Mouse (Mus musculus) liver, embryonic 14.5 days (tissue): ENCODE data around the gene Ier3. TPM values are rescaled to one million over a fixed set of nuclear protein-coding genes. Genes with fewer than 3 reads are reported as not detected.

Experiments used
- ATAC-seq: fragments of 200-750 bp; cut with Nextera tagmentation; 2 replicates; pipeline ENCODE4 v1.8.0; 2017; ENCODE audit warnings: moderate number of reproducible peaks, mild to moderate bottlenecking, moderate library complexity; ENCODE audit not compliant: insufficient read depth
- DNase-seq, 3 experiments: peaks; one replicate each; pipeline ENCODE4 v3.0.0-alpha.2; 2012 to 2013; ENCODE audit warnings: low read depth in 3 of 3, low spot score in 3 of 3
- H3K27ac ChIP-seq: fragments of 300-500 bp; sonication (generic); 2 replicates; pipeline ENCODE4 v1.5.1; 2014; ENCODE audit warnings: moderate library complexity, mild to moderate bottlenecking, control low read depth, inconsistent platforms
- H3K27me3 ChIP-seq: fragments of 300-500 bp; sonication (generic); 2 replicates; pipeline ENCODE4 v1.6.1; 2014; ENCODE audit warnings: mild to moderate bottlenecking, low read length, moderate library complexity; ENCODE audit not compliant: control insufficient read depth, insufficient read depth
- H3K36me3 ChIP-seq: fragments of 300-500 bp; sonication (generic); replicated peaks from 2 replicates; pipeline ENCODE4 v1.6.1; 2014; ENCODE audit warnings: low read depth; ENCODE audit not compliant: control insufficient read depth, insufficient read depth
- H3K4me1 ChIP-seq, 2 experiments: fragments of 200-500 bp in 1 of 2; fragments of 300-500 bp in 1 of 2; sonication (generic) in 1 of 2; replicated peaks; 2 replicates each; pipeline ENCODE4 v1.6.1; 2012 to 2014; ENCODE audit warnings: antibody characterized with exemption in 1 of 2, inconsistent platforms in 1 of 2, low read length in 1 of 2; ENCODE audit not compliant: control insufficient read depth in 2 of 2, insufficient read depth in 2 of 2
- H3K4me2 ChIP-seq: fragments of 300-500 bp; sonication (generic); 2 replicates; pipeline ENCODE4 v1.6.1; 2014; ENCODE audit warnings: low read depth, mild to moderate bottlenecking, control low read depth, moderate library complexity
- H3K4me3 ChIP-seq, 2 experiments: fragments of 200-500 bp in 1 of 2; fragments of 300-500 bp in 1 of 2; sonication (generic) in 1 of 2; 2 replicates each; pipeline ENCODE4 v1.5.1; 2012 to 2014; ENCODE audit warnings: low read depth in 2 of 2, low read length in 2 of 2, mild to moderate bottlenecking in 2 of 2, control low read depth in 1 of 2, inconsistent platforms in 1 of 2, moderate library complexity in 1 of 2; ENCODE audit not compliant: insufficient read depth in 1 of 2
- H3K9ac ChIP-seq: fragments of 300-500 bp; sonication (generic); replicated peaks from 2 replicates; pipeline ENCODE4 v1.6.1; 2014; ENCODE audit warnings: mild to moderate bottlenecking, control low read depth, moderate library complexity
- H3K9me3 ChIP-seq: fragments of 300-500 bp; sonication (generic); 2 replicates; pipeline ENCODE4 v1.6.1; 2016; ENCODE audit warnings: low read length, mixed read lengths; ENCODE audit not compliant: control insufficient read depth
- CTCF ChIP-seq: IDR thresholded peaks from 2 replicates; pipeline ENCODE4 v1.5.1; 2016; ENCODE audit warnings: antibody characterized with exemption, low read depth, control low read depth
- EP300 ChIP-seq: IDR thresholded peaks from 2 replicates; pipeline ENCODE4 v1.6.1; 2016; ENCODE audit warnings: antibody characterized with exemption, low read depth
- WGBS: fragments of 180-500 bp; shearing (Covaris S2); extraction: QIAGEN DNeasy Blood & Tissue Kit; methylation state at CpG from one replicate; pipeline ENCODE4 v1.1.7; 2014; ENCODE audit not compliant: insufficient replicate concordance; 5-methylcytosine and 5-hydroxymethylcytosine counted together
- polyA plus RNA-seq, 2 experiments: library from polyadenylated mRNA; depleted of rRNA in 1 of 2; stranded (reverse) in 1 of 2; unstranded in 1 of 2; fragments of >200 nt; fragmentation: Nextera tagmentation in 1 of 2; extraction: Ambion mirVana in 1 of 2; gene quantifications; 2 replicates each; pipeline versions ENCODE4 v1.2.1 to v1.2.3; 2012 to 2014

Ier3 gene
- polyA plus RNA-seq, 2 experiments = 11.0 to 11.6 TPM

- H3K9me3 ChIP-seq = peaks cover 3% of the 10 kb centered on the region
- H3K4me3 ChIP-seq = peak overlapping the region; percentile 50 to 51
- 9% methylated on average over 17 of the region's 17 CpGs for WGBS
- H3K9ac ChIP-seq = peak overlapping the region; percentile 40
- peak overlapping the region; percentile 65 for H3K4me2 ChIP-seq
- no peak overlapping the region for H3K27ac ChIP-seq
- TF ChIP-seq CTCF (no peak), EP300 (no peak)
- DNase-seq (no peak), ATAC-seq (no peak)
- peaks cover 55% of the 10 kb centered on the region for H3K27me3 ChIP-seq
- H3K36me3 ChIP-seq = no peaks in the 10 kb centered on the region
- H3K4me1 ChIP-seq = peaks cover 5 to 10% of the 10 kb centered on the region in 2 experiments
These were observed 46.8 kb downstream of the Ier3 start for GRCm38 (mm10) chr17:35868165-35868820.

DNA sequence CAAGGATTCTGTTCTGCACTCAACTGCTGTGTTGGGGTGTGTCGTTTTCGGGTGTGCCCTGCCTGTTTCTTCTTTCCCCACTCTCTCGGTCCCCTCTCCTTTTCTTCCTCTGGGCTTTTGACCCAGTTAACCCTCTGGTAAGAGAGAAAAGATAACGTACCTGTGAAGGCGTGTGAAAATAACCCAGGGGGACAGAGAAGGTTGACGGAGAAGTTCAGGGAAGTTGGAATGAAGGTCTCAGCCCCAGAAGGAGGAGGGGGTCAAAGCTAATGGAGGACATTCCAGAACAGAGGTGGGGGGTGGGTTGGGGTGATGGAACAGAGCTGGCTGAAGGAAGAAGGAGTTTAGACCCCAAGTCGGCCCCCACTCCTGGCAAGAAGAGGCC lies 47.5 kb downstream of the Ier3 start:
- no peaks in the 10 kb centered on the region for H3K36me3 ChIP-seq
- H3K27me3 ChIP-seq = peaks cover 55% of the 10 kb centered on the region
- DNase-seq (no peak), ATAC-seq (no peak)
- peak overlapping the region; percentile 65 for H3K4me2 ChIP-seq
- TF ChIP-seq EP300 = no peak
- no peak for TF ChIP-seq CTCF
- 0 out of 2 replicates have a peak overlapping the region, but pooled peaks have one; percentile 27 for H3K27ac ChIP-seq
- peak overlapping the region; percentile 50 to 51 for H3K4me3 ChIP-seq
- peaks cover 3% of the 10 kb centered on the region for H3K9me3 ChIP-seq
- peaks cover 9 to 15% of the 10 kb centered on the region in 2 experiments for H3K4me1 ChIP-seq
- WGBS = 3% methylated on average over 7 of the region's 7 CpGs
- H3K9ac ChIP-seq = peak overlapping the region; percentile 40

DNA sequence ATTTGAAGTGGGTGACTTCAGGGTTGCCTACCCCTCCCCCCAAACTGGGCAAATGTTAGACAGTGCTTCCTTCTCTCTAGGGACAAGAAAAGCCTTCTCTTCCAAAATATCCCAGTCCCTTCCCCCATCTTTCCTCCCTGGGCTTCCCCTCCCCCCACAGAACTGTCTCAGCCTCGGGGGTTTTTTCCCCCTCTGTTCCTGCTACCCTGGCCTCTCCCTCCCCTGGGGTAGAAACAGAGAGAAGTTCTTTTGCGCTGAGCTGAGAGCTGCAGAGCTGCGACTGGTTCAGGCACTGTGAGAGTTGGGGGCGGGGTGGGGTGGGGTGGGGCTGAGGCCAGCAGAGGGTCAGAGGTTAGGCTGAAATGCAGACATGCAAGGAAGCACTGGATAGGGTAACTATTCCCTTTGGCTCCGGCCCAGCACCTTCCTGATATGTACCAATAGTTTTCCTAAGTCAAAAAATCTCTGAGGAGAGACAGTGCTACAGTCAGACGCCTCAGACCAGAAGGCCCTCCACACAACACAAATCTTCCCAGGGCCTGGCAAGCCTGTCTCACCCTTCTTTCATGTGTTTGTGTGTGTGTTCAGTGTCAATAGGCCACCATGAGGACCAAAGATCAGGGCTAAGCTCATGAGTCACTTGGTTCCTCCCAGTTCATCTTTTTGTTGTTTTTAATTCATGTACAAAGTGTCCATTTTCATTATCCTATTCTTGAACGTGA lies 48.0 kb downstream of the Ier3 start:
- Histone ChIP-seq H3K4me2 (peak overlapping the region; percentile 65), H3K4me3 (peak overlapping the region; percentile 50 to 51), H3K4me1 (peaks cover 13 to 20% of the 10 kb centered on the region in 2 experiments), H3K9me3 (peaks cover 3% of the 10 kb centered on the region), H3K9ac (peak overlapping the region; percentile 34; the same call in 1 of the 2 replicates), H3K36me3 (no peaks in the 10 kb centered on the region), H3K27me3 (peaks cover 49% of the 10 kb centered on the region), H3K27ac (peak overlapping the region; percentile 48)
- no peak for TF ChIP-seq EP300
- TF ChIP-seq CTCF = no peak
- ATAC-seq = peak; percentile 31
- DNase-seq = no peak
- 10% methylated on average over 7 of the region's 7 CpGs for WGBS

DNA sequence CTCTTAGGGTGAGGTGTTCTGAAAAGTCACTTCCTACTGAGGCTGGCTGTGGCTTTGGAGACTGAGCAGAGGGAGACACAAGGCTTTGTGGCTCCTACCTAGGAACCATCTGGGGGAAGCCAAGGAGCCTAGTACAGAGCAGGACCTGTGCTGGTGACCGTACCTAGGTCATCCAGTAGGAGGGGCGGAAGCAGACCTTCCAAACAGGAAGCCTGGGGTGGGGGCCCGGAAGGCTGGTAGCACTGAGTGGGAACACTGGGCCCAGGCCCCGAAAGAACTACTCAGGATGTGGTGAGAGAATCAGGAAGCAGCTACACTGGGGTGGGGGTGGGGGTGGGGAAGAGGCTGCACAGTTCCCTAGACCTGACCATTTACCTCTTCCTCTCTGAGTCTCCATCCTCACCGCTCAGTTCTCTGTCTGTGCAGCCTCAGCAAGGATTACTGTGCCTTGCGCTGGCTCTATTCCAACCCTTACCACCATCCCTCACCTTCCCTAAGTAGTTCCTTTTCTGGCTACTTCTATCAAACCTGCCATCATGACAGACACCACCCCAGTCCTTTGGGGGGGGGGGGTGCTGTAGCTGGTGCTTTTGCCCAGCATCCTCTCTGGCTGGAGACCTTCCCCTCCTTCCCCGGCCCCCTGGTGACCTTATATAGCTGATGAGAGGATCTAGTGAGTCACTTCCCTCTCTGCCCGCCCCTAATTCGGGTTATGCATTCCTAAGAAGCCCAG lies 48.8 kb downstream of the Ier3 start:
- TF ChIP-seq CTCF (no peak), EP300 (no peak)
- peaks cover 8 to 16% of the 10 kb centered on the region in 2 experiments for H3K4me1 ChIP-seq
- H3K27ac ChIP-seq = no peak overlapping the region
- DNase-seq = no peak
- H3K36me3 ChIP-seq = no peaks in the 10 kb centered on the region
- H3K9me3 ChIP-seq = peaks cover 3% of the 10 kb centered on the region
- no peak overlapping the region for H3K9ac ChIP-seq
- H3K4me3 ChIP-seq = peak overlapping the region; percentile 33 to 50; a peak in 3 of 4 replicates
- H3K27me3 ChIP-seq = peaks cover 41% of the 10 kb centered on the region
- H3K4me2 ChIP-seq = peak overlapping the region; percentile 65
- peak; percentile 7; the same call in 1 of the 2 replicates for ATAC-seq
- WGBS = 16% methylated on average over 9 of the region's 9 CpGs
